Mouse (Mus musculus) kidney, embryonic 16.5 days (tissue): ENCODE measurements around the gene RPS10-NUDT3. TPM values are rescaled to one million over a fixed set of nuclear protein-coding genes. Genes with fewer than 3 reads are reported as not detected.

ENCODE experiments used
- ATAC-seq: fragments of 200-750 bp; cut with Nextera tagmentation; 2 replicates; pipeline ENCODE4 v1.8.0; 2017; ENCODE audit warnings: moderate TSS enrichment; ENCODE audit not compliant: low FRiP score, low TSS enrichment
- H3K27ac ChIP-seq: fragments of 300-500 bp; sonication (generic); 2 replicates; pipeline ENCODE4 v1.5.1; 2014; ENCODE audit warnings: low read length
- H3K27me3 ChIP-seq: fragments of 300-500 bp; sonication (generic); 2 replicates; pipeline ENCODE4 v1.6.1; 2014; ENCODE audit warnings: low read length, control low read depth, mixed read lengths; ENCODE audit not compliant: insufficient read depth
- H3K36me3 ChIP-seq: fragments of 300-500 bp; sonication (generic); 2 replicates; pipeline ENCODE4 v1.6.1; 2014; ENCODE audit warnings: low read length, control low read depth, mixed read lengths; ENCODE audit not compliant: insufficient read depth
- H3K4me1 ChIP-seq: fragments of 300-500 bp; sonication (generic); 2 replicates; pipeline ENCODE4 v1.6.1; 2014; ENCODE audit warnings: low read length, control low read depth, mixed read lengths; ENCODE audit not compliant: insufficient read depth
- H3K4me2 ChIP-seq: fragments of 300-500 bp; sonication (generic); replicated peaks from 2 replicates; pipeline ENCODE4 v1.6.1; 2014; ENCODE audit warnings: low read depth, low read length
- H3K4me3 ChIP-seq: fragments of 300-500 bp; sonication (generic); 2 replicates; pipeline ENCODE4 v1.5.1; 2014; ENCODE audit warnings: mild to moderate bottlenecking, low read length
- H3K9ac ChIP-seq: fragments of 300-500 bp; sonication (generic); replicated peaks from 2 replicates; pipeline ENCODE4 v1.6.1; 2014; ENCODE audit warnings: low read length
- H3K9me3 ChIP-seq: fragments of 300-500 bp; sonication (generic); 2 replicates; pipeline ENCODE4 v1.6.1; 2016; ENCODE audit warnings: low read length, control low read depth
- WGBS: fragments of 180-500 bp; shearing (Covaris S2); extraction: QIAGEN DNeasy Blood & Tissue Kit; methylation state at CpG from one replicate; pipeline ENCODE4 v1.1.7; 2014; 5-methylcytosine and 5-hydroxymethylcytosine counted together
- polyA plus RNA-seq: library from polyadenylated mRNA; unstranded; fragments of >200 nt; fragmentation: Nextera tagmentation; extraction: Ambion mirVana; gene quantifications from 2 replicates; pipeline ENCODE4 v1.2.1, GENCODE M21; 2015

RPS10-NUDT3 gene
- polyA plus RNA-seq, 1 experiment from 2014 or later = not detected

GRCm38 (mm10) chr17:27596376-27597190 lies 38.4 kb downstream of the RPS10-NUDT3 start:
- Histone ChIP-seq H3K4me1 (peaks cover 33% of the 10 kb centered on the region), H3K9me3 (no peaks in the 10 kb centered on the region), H3K4me3 (no peak overlapping the region), H3K4me2 (no peak overlapping the region), H3K27me3 (no peaks in the 10 kb centered on the region), H3K27ac (peak overlapping the region; percentile 7; the same call in 1 of the 2 replicates), H3K9ac (no peak overlapping the region), H3K36me3 (peaks cover 28% of the 10 kb centered on the region)
- WGBS = 49% methylated on average over 21 of the region's 21 CpGs
- ATAC-seq = peak; percentile 68

GRCm38 (mm10) chr17:27595659-27596375 lies 39.2 kb downstream of the RPS10-NUDT3 start:
- Histone ChIP-seq H3K9me3 (no peaks in the 10 kb centered on the region), H3K27ac (peak overlapping the region; percentile 13), H3K4me2 (no peak overlapping the region), H3K4me1 (peaks cover 25% of the 10 kb centered on the region), H3K36me3 (peaks cover 28% of the 10 kb centered on the region), H3K4me3 (no peak overlapping the region), H3K9ac (no peak overlapping the region), H3K27me3 (no peaks in the 10 kb centered on the region)
- no peak for ATAC-seq
- WGBS = 75% methylated on average over 15 of the region's 15 CpGs

GRCm38 (mm10) chr17:27592565-27592910 lies 42.5 kb downstream of the RPS10-NUDT3 start:
- WGBS = 96% methylated on average over 7 of the region's 7 CpGs
- Histone ChIP-seq H3K27ac (no peak overlapping the region), H3K9ac (no peak overlapping the region), H3K27me3 (no peaks in the 10 kb centered on the region), H3K4me1 (peaks cover 29% of the 10 kb centered on the region), H3K4me3 (no peak overlapping the region), H3K4me2 (no peak overlapping the region), H3K36me3 (peaks cover 28% of the 10 kb centered on the region), H3K9me3 (no peaks in the 10 kb centered on the region)
- no peak for ATAC-seq

GRCm38 (mm10) chr17:27591826-27592564 lies 43.0 kb downstream of the RPS10-NUDT3 start:
- no peaks in the 10 kb centered on the region for H3K27me3 ChIP-seq
- 86% methylated on average over 12 of the region's 12 CpGs for WGBS
- H3K4me2 ChIP-seq = no peak overlapping the region
- peaks cover 29% of the 10 kb centered on the region for H3K4me1 ChIP-seq
- H3K27ac ChIP-seq = no peak overlapping the region
- H3K4me3 ChIP-seq = no peak overlapping the region
- no peaks in the 10 kb centered on the region for H3K9me3 ChIP-seq
- no peak overlapping the region for H3K9ac ChIP-seq
- H3K36me3 ChIP-seq = peaks cover 28% of the 10 kb centered on the region
- ATAC-seq = no peak

GRCm38 (mm10) chr17:27588231-27588630 lies 46.8 kb downstream of the RPS10-NUDT3 start:
- Histone ChIP-seq H3K27me3 (no peaks in the 10 kb centered on the region), H3K9me3 (no peaks in the 10 kb centered on the region), H3K4me2 (no peak overlapping the region), H3K9ac (no peak overlapping the region; the same call in 1 of the 2 replicates), H3K4me1 (peaks cover 20% of the 10 kb centered on the region), H3K4me3 (no peak overlapping the region), H3K36me3 (peaks cover 7% of the 10 kb centered on the region), H3K27ac (no peak overlapping the region)
- no peak for ATAC-seq
- 70% methylated on average over 8 of the region's 8 CpGs for WGBS

- Histone ChIP-seq H3K27me3 (no peaks in the 10 kb centered on the region), H3K4me1 (peaks cover 20% of the 10 kb centered on the region), H3K27ac (no peak overlapping the region), H3K36me3 (peaks cover 8% of the 10 kb centered on the region), H3K9me3 (no peaks in the 10 kb centered on the region), H3K9ac (no peak overlapping the region), H3K4me3 (no peak overlapping the region), H3K4me2 (no peak overlapping the region)
- 76% methylated on average over 12 of the region's 12 CpGs for WGBS
- ATAC-seq = peak; percentile 56
These were observed 47.8 kb downstream of the RPS10-NUDT3 start for GRCm38 (mm10) chr17:27587252-27587651.

- Histone ChIP-seq H3K9ac (no peak overlapping the region), H3K4me3 (no peak overlapping the region), H3K36me3 (peaks cover 14% of the 10 kb centered on the region), H3K27ac (no peak overlapping the region), H3K27me3 (no peaks in the 10 kb centered on the region), H3K4me2 (no peak overlapping the region), H3K9me3 (no peaks in the 10 kb centered on the region), H3K4me1 (peaks cover 20% of the 10 kb centered on the region)
- ATAC-seq = no peak
- 53% methylated on average over 9 of the region's 9 CpGs for WGBS
These were observed 48.4 kb downstream of the RPS10-NUDT3 start for GRCm38 (mm10) chr17:27586661-27587060.

- no peak overlapping the region for H3K27ac ChIP-seq
- WGBS = 91% methylated on average over 13 of the region's 13 CpGs
- H3K36me3 ChIP-seq = peaks cover 41% of the 10 kb centered on the region
- no peaks in the 10 kb centered on the region for H3K27me3 ChIP-seq
- no peak for ATAC-seq
- H3K9me3 ChIP-seq = no peaks in the 10 kb centered on the region
- peaks cover 16% of the 10 kb centered on the region for H3K4me1 ChIP-seq
- no peak overlapping the region for H3K4me2 ChIP-seq
- no peak overlapping the region for H3K4me3 ChIP-seq
- no peak overlapping the region for H3K9ac ChIP-seq
These were observed 51.7 kb downstream of the RPS10-NUDT3 start for GRCm38 (mm10) chr17:27583185-27583894.

GRCm38 (mm10) chr17:27580392-27581068 lies 54.5 kb downstream of the RPS10-NUDT3 start:
- WGBS = 79% methylated on average over 20 of the region's 20 CpGs
- H3K4me2 ChIP-seq = no peak overlapping the region
- H3K9me3 ChIP-seq = no peaks in the 10 kb centered on the region
- peaks cover 46% of the 10 kb centered on the region for H3K36me3 ChIP-seq
- no peak overlapping the region for H3K4me3 ChIP-seq
- ATAC-seq = 0 out of 2 replicates have a peak, but pooled peaks have one; percentile 6
- H3K9ac ChIP-seq = no peak overlapping the region
- H3K27me3 ChIP-seq = no peaks in the 10 kb centered on the region
- no peak overlapping the region for H3K27ac ChIP-seq
- H3K4me1 ChIP-seq = no peaks in the 10 kb centered on the region
